Mouse (Mus musculus) lung, embryonic 14.5 days (tissue): Measurements from ENCODE around the gene Apbb1ip. TPM values are rescaled to one million over a fixed set of nuclear protein-coding genes. Genes with fewer than 3 reads are reported as not detected.
"Not testable (repeated sequence)": the region's sequence is repeated elsewhere in the genome, so short reads cannot be mapped to it uniquely, and the experiment has no call there.

Source experiments
- ATAC-seq: fragments of 200-750 bp; cut with Nextera tagmentation; 2 replicates; pipeline ENCODE4 v1.8.0; 2017; ENCODE audit warnings: mild to moderate bottlenecking, moderate TSS enrichment, moderate library complexity; ENCODE audit not compliant: insufficient read depth
- DNase-seq: peaks from one replicate; pipeline ENCODE4 v3.0.0-alpha.2; 2015
- H3K27ac ChIP-seq: fragments of 300-500 bp; sonication (generic); 2 replicates; pipeline ENCODE4 v1.5.1; 2014; ENCODE audit warnings: low read depth, mild to moderate bottlenecking, moderate library complexity
- H3K27me3 ChIP-seq: fragments of 300-500 bp; sonication (generic); 2 replicates; pipeline ENCODE4 v1.6.1; 2014; ENCODE audit warnings: low read length, control low read depth; ENCODE audit not compliant: insufficient read depth
- H3K36me3 ChIP-seq: fragments of 300-500 bp; sonication (generic); 2 replicates; pipeline ENCODE4 v1.6.1; 2014; ENCODE audit warnings: control low read depth; ENCODE audit not compliant: insufficient read depth
- H3K4me1 ChIP-seq: fragments of 300-500 bp; sonication (generic); 2 replicates; pipeline ENCODE4 v1.6.1; 2014; ENCODE audit warnings: antibody characterized with exemption, control low read depth; ENCODE audit not compliant: insufficient read depth
- H3K4me2 ChIP-seq: fragments of 300-500 bp; sonication (generic); 2 replicates; pipeline ENCODE4 v1.6.1; 2014; ENCODE audit warnings: mild to moderate bottlenecking
- H3K4me3 ChIP-seq: fragments of 300-500 bp; sonication (generic); 2 replicates; pipeline ENCODE4 v1.5.1; 2014; ENCODE audit warnings: low read depth, low read length
- H3K9ac ChIP-seq: fragments of 300-500 bp; sonication (generic); 2 replicates; pipeline ENCODE4 v1.6.1; 2014
- H3K9me3 ChIP-seq: fragments of 300-500 bp; sonication (generic); 2 replicates; pipeline ENCODE4 v1.6.1; 2016; ENCODE audit warnings: low read depth, low read length, control low read depth
- CTCF ChIP-seq: IDR thresholded peaks from 2 replicates; pipeline ENCODE4 v1.5.1; 2016; ENCODE audit warnings: antibody characterized with exemption, low read depth
- WGBS: fragments of 180-500 bp; shearing (Covaris S2); extraction: QIAGEN DNeasy Blood & Tissue Kit; methylation state at CpG from one replicate; pipeline ENCODE4 v1.1.7; 2014; 5-methylcytosine and 5-hydroxymethylcytosine counted together
- polyA plus RNA-seq: library from polyadenylated mRNA; unstranded; fragments of >200 nt; fragmentation: Nextera tagmentation; extraction: Ambion mirVana; gene quantifications from 2 replicates; pipeline ENCODE4 v1.2.1, GENCODE M21; 2014

Apbb1ip gene
- polyA plus RNA-seq, 1 experiment from 2014 or later: 1.0 TPM

DNA sequence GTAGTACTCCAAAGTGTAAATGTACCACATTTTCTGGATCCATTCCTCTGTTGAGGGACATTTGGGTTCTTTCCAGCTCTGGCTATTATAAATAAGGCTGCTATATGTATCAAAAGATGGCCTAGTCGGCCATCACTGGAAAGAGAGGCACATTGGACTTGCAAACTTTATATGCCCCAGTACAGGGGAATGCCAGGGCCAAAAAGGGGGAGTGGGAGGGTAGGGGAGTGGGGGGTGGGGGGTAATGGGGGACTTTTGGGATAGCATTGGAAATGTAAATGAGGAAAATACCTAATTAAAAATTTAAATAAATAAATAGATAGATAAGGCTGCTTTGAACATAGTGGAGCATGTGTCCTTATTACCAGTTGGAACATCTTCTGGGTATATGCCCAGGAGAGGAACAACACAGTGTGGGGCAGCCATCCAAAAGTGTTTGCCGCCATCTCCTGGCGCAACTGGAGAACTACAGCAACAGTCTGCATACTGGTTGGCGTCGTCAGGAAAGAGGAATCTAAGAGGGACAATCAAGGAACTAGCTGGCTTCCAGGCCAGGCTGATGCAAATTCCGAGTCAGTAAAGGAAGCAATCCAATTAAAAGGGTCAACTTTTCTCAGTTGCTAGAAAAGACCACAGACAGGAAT lies 90.6 kb downstream of the Apbb1ip start:
- not testable (repeated sequence) for H3K4me1 ChIP-seq, H3K4me3 ChIP-seq, H3K36me3 ChIP-seq, H3K27me3 ChIP-seq, H3K9me3 ChIP-seq, H3K9ac ChIP-seq, H3K4me2 ChIP-seq, H3K27ac ChIP-seq
- DNase-seq (peak; percentile 83), ATAC-seq (peak; percentile 91)
- WGBS: 2% methylated on average over 6 of the region's 6 CpGs
- peak; percentile 84 for TF ChIP-seq CTCF

DNA sequence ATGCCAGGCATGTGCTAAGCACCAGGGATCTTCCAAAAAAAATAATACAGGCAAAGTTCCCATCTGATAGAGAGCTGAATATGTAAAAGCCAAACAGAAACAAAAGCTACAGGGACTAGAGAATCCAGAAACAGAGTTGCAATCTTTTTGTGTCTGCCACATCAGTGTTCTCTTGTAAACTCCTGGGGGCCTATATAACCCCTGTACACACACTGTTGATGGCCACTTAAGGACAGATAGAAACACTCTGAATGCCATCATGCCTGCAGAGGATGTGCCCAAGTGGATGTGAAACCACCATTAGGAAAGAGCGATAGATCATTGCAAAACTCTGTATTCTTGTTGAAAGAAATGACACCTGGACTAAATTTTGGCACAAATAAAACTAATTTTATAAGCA lies 91.9 kb downstream of the Apbb1ip start:
- Histone ChIP-seq H3K9ac (no peak overlapping the region), H3K4me2 (no peak overlapping the region), H3K4me3 (no peak overlapping the region), H3K4me1 (no peaks in the 10 kb centered on the region), H3K27ac (no peak overlapping the region), H3K36me3 (no peaks in the 10 kb centered on the region), H3K27me3 (no peaks in the 10 kb centered on the region), H3K9me3 (no peaks in the 10 kb centered on the region)
- 94% methylated on average over 1 of the region's 1 CpGs for WGBS
- TF ChIP-seq CTCF: no peak
- ATAC-seq (no peak), DNase-seq (no peak)

DNA sequence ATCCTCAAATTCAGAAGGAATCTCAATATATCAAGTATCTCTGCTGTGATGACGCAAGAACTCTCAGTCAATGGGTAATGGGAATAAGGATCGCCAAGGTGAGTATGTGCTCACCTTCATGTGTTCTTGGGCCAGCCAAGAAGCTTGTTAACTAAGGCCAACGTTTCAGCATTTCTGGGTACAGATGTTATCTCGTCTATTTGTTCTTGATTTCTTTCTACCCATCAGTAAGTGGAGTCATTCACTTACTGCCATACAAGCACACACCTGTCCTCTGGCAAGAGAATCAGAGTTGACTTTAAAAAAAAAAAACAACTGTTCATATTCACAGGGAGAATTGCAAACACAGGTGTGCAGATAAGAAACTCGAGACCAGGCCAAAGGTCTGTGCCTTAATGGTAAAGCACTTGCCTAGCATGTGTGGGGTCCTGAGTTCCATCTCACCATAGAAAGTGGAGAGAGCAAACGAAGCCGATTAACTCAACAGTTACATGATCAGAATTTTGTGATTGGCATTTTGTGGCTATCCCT lies 93.1 kb downstream of the Apbb1ip start:
- DNase-seq (no peak), ATAC-seq (no peak)
- H3K4me1 ChIP-seq: no peaks in the 10 kb centered on the region
- H3K4me3 ChIP-seq: no peak overlapping the region
- no peak overlapping the region for H3K9ac ChIP-seq
- TF ChIP-seq CTCF: no peak
- no peak overlapping the region for H3K27ac ChIP-seq
- H3K9me3 ChIP-seq: no peaks in the 10 kb centered on the region
- H3K4me2 ChIP-seq: no peak overlapping the region
- no peaks in the 10 kb centered on the region for H3K36me3 ChIP-seq
- H3K27me3 ChIP-seq: no peaks in the 10 kb centered on the region
- 55% methylated on average over 7 of the region's 7 CpGs for WGBS

GRCm38 (mm10) chr2:22873159-22873558 lies 99.3 kb downstream of the Apbb1ip start:
- no peak for ATAC-seq
- Histone ChIP-seq H3K4me1 (no peaks in the 10 kb centered on the region), H3K4me2 (no peak overlapping the region), H3K4me3 (no peak overlapping the region), H3K27ac (no peak overlapping the region), H3K9ac (no peak overlapping the region), H3K9me3 (no peaks in the 10 kb centered on the region), H3K27me3 (no peaks in the 10 kb centered on the region), H3K36me3 (no peaks in the 10 kb centered on the region)
- no peak for TF ChIP-seq CTCF
- no peak for DNase-seq
- 67% methylated on average over 1 of the region's 1 CpGs for WGBS

DNA sequence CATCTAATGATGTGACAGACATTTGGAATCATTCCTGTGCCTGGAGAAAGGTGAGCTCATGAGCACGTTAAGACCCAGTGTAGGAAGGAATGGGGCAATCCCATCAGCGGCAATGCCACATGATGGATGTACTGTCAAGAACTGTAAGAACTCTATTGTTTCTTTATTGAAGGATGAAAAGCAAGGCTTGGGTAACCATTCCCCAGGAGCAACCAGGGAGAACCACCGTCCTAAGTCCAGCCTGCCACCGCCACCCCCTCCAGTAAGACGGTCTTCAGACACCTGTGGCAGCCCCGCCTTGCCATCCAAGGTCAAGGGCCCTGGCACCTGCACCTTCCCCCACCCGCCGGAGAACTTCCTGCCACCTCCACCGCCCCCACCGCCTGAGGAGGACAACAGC lies 100.7 kb downstream of the Apbb1ip start:
- ATAC-seq: no peak
- H3K4me3 ChIP-seq: no peak overlapping the region
- H3K27me3 ChIP-seq: no peaks in the 10 kb centered on the region
- DNase-seq: no peak
- H3K4me1 ChIP-seq: no peaks in the 10 kb centered on the region
- no peak for TF ChIP-seq CTCF
- H3K9me3 ChIP-seq: no peaks in the 10 kb centered on the region
- H3K36me3 ChIP-seq: no peaks in the 10 kb centered on the region
- no peak overlapping the region for H3K4me2 ChIP-seq
- WGBS: 33% methylated on average over 10 of the region's 10 CpGs
- H3K9ac ChIP-seq: no peak overlapping the region
- no peak overlapping the region for H3K27ac ChIP-seq

DNA sequence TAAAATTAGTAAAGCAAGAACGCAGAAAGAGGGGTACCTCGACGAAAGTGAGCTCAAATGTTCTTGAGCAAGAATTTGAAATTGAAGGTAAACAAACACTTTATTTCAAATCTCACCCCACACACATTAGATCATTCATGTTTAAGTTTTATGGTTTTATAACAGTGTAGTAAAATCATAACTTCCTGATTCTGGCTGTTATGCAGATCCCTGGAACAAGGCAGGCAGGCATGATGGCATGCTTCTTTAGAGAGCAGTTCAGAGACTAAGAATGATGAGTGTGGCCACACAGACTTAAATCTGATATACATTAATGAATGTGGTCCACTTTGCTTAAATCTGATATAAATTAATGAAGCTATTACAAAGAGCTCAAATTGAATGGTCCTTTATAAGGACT lies 102.7 kb downstream of the Apbb1ip start:
- WGBS: 75% methylated on average over 3 of the region's 3 CpGs
- no peaks in the 10 kb centered on the region for H3K27me3 ChIP-seq
- no peaks in the 10 kb centered on the region for H3K4me1 ChIP-seq
- DNase-seq (no peak), ATAC-seq (no peak)
- no peak for TF ChIP-seq CTCF
- no peaks in the 10 kb centered on the region for H3K9me3 ChIP-seq
- no peak overlapping the region for H3K9ac ChIP-seq
- no peak overlapping the region for H3K4me3 ChIP-seq
- no peaks in the 10 kb centered on the region for H3K36me3 ChIP-seq
- no peak overlapping the region for H3K27ac ChIP-seq
- H3K4me2 ChIP-seq: no peak overlapping the region

GRCm38 (mm10) chr2:22878781-22879180 lies 104.9 kb downstream of the Apbb1ip start:
- no peak for DNase-seq
- no peaks in the 10 kb centered on the region for H3K36me3 ChIP-seq
- H3K9ac ChIP-seq: no peak overlapping the region
- H3K4me1 ChIP-seq: no peaks in the 10 kb centered on the region
- no peak for TF ChIP-seq CTCF
- WGBS: 23% methylated on average over 1 of the region's 1 CpGs
- no peaks in the 10 kb centered on the region for H3K27me3 ChIP-seq
- no peak overlapping the region for H3K27ac ChIP-seq
- H3K9me3 ChIP-seq: no peaks in the 10 kb centered on the region
- H3K4me3 ChIP-seq: no peak overlapping the region
- no peak overlapping the region for H3K4me2 ChIP-seq
- ATAC-seq: no peak

GRCm38 (mm10) chr2:22880726-22881125 lies 106.8 kb downstream of the Apbb1ip start:
- H3K27ac ChIP-seq: not testable (repeated sequence)
- WGBS: 78% methylated on average over 3 of the region's 3 CpGs

More at GRCm38 (mm10) chr2:22880726-22881125, 106.8 kb downstream of the Apbb1ip start:
- not testable (repeated sequence) for H3K36me3 ChIP-seq, H3K4me1 ChIP-seq, DNase-seq, ATAC-seq, H3K9ac ChIP-seq, H3K4me2 ChIP-seq, H3K9me3 ChIP-seq, H3K4me3 ChIP-seq, H3K27me3 ChIP-seq
